Mouse (Mus musculus) activated CD4-positive, CD25-positive, alpha-beta regulatory T cell (primary cell): Measurements from ENCODE around the gene Pla2g6. TPM values are rescaled to one million over a fixed set of nuclear protein-coding genes. Genes with fewer than 3 reads are reported as not detected.

Source experiments
- polyA plus RNA-seq, 2 experiments: library from polyadenylated mRNA; unstranded; fragments of 100-300 nt; shearing (Covaris generic); gene quantifications; one replicate each; pipeline ENCODE4 v1.2.1; 2017

The Pla2g6 gene
- polyA plus RNA-seq: 10 to 100 TPM in 1 of 2 experiments, 1 to 10 TPM in 1; 4.7 to 10.7 TPM

GRCm38 (mm10) chr15:79328058-79328938 is at the start of gene Pla2g6:
Pla2g6 (minus strand) TSS chr15:79328390.

GRCm38 (mm10) chr15:79346051-79346793 is 18.0 kb upstream of the Pla2g6 start, which contains the start of gene Maff:
Maff (plus strand) TSS chr15:79346621.

GRCm38 (mm10) chr15:79285399-79285798 is 42.8 kb downstream of the Pla2g6 start, which contains the start of gene Baiap2l2:
Baiap2l2 (minus strand) TSS chr15:79285537.

GRCm38 (mm10) chr15:79254661-79255060 is 73.5 kb downstream of the Pla2g6 start, which contains the start of gene Slc16a8:
Slc16a8 (minus strand) TSS chr15:79254761.

Other genes with a start within 250 kb of the Pla2g6 start
- gene Micall1, start 219.5 kb downstream of the Pla2g6 start, polyA plus RNA-seq: 10 to 100 TPM; 26.9 to 36.0 TPM
- gene Polr2f, start 187.4 kb downstream of the Pla2g6 start, polyA plus RNA-seq: 100 to 1,000 TPM; 133 to 161 TPM
- gene 1700088E04Rik, start 187.1 kb downstream of the Pla2g6 start, polyA plus RNA-seq: 1 to 10 TPM; 3.0 to 4.3 TPM
- under 1 TPM in 1 of 2 experiments, not detected in 1; 0.09 TPM for gene Sox10, start 163.2 kb downstream of the Pla2g6 start, polyA plus RNA-seq
- gene Pick1, start 99.2 kb downstream of the Pla2g6 start, polyA plus RNA-seq: 10 to 100 TPM; 29.6 to 30.8 TPM
- gene Gm49486, start 99.0 kb downstream of the Pla2g6 start, polyA plus RNA-seq: under 1 TPM; 0.17 to 0.98 TPM
- under 1 TPM in 1 of 2 experiments, not detected in 1; 0.45 TPM for gene Slc16a8, start 73.6 kb downstream of the Pla2g6 start, polyA plus RNA-seq
- gene Baiap2l2, start 42.9 kb downstream of the Pla2g6 start, polyA plus RNA-seq: 1 to 10 TPM in 1 of 2 experiments, under 1 TPM in 1; 0.58 to 1.1 TPM
- gene Maff, start 18.2 kb upstream of the Pla2g6 start, polyA plus RNA-seq: 1 to 10 TPM; 1.7 to 3.4 TPM
- 10 to 100 TPM; 33.9 to 51.9 TPM for gene Tmem184b, start 75.2 kb upstream of the Pla2g6 start, polyA plus RNA-seq
- gene Csnk1e, start 127.2 kb upstream of the Pla2g6 start, polyA plus RNA-seq: 10 to 100 TPM; 30.0 to 31.2 TPM
- gene Kcnj4, start 176.9 kb upstream of the Pla2g6 start, polyA plus RNA-seq: not detected
- gene Kdelr3, start 188.0 kb upstream of the Pla2g6 start, polyA plus RNA-seq: under 1 TPM in 1 of 2 experiments, not detected in 1; 0.57 TPM
- 10 to 100 TPM; 31.1 to 53.5 TPM for gene Ddx17, start 218.4 kb upstream of the Pla2g6 start, polyA plus RNA-seq